ENCODE assay signal across 27 mouse cellular contexts in genomic region chr6:13860596-13860995, GRCm38 (mm10). TPM values are rescaled to one million over a fixed set of nuclear protein-coding genes. Genes with fewer than 3 reads are reported as not detected.
DNase-seq lines count a peak whose midpoint lies in the region; ATAC-seq and TF ChIP-seq lines count a peak whose summit lies in the region.
"Had no signal": no experiment of that assay in that cellular context is flagged by ENCODE, and none has a peak within 500 bp of the region (broad histone marks: within the 10 kb centered on the region; RNA-seq: fewer than 3 reads in every experiment).

No protein-coding gene starts in this region.

- DNase-seq in heart, adult 11 months = no peak
- DNase-seq in 3T3-L1 (ENCODE audit: low read depth, low spot score) (peak; percentile 57), NIH3T3 (ENCODE audit: low read depth) (peak; percentile 9)
- DNase-seq in left cerebral cortex, postnatal 10 days (ENCODE audit: extremely low spot score in 1 of 2, low spot score in 2 of 2) = no peak
- DNase-seq in cerebellum, adult 8-10 months = no peak
- DNase-seq: adrenal gland, adult 8-10 months; adrenal gland, postnatal 36 days; cerebellum, adult 11 months; cerebellum, adult 2 months; cerebellum, postnatal 10 days; cerebellum, postnatal 36 days; embryo, embryonic 11 days; gastrocnemius, postnatal 25 days; heart, adult 2 months; kidney, adult 2 months had no signal

- H3K36me3 ChIP-seq in heart, embryonic 12.5 days = no peaks in the 10 kb centered on the region
- H3K36me3 ChIP-seq in myocyte (ENCODE audit: control insufficient read depth, insufficient read depth) = no peaks in the 10 kb centered on the region
- H3K36me3 ChIP-seq: embryonic facial prominence, embryonic 10.5 days; embryonic facial prominence, embryonic 13.5 days; forebrain, embryonic 12.5 days; forebrain, embryonic 15.5 days; heart, embryonic 15.5 days; hindbrain, embryonic 12.5 days; hindbrain, embryonic 15.5 days had no signal

- no peak overlapping the region for H3ac ChIP-seq in myocyte (ENCODE audit: control insufficient read depth, insufficient read length)

- no peaks in the 10 kb centered on the region for H3K9me3 ChIP-seq in heart, embryonic 12.5 days (replicated peaks)
- H3K9me3 ChIP-seq: embryonic facial prominence, embryonic 10.5 days; embryonic facial prominence, embryonic 13.5 days; forebrain, embryonic 12.5 days; forebrain, embryonic 15.5 days; heart, embryonic 15.5 days; hindbrain, embryonic 12.5 days; hindbrain, embryonic 15.5 days had no signal

- no peaks in the 10 kb centered on the region for H3K79me2 ChIP-seq in myocyte (ENCODE audit: control insufficient read depth, insufficient read depth)

- intact Hi-C loops in left cerebral cortex, postnatal 10 days (cut with DNase I) = no loop called here

- no peak overlapping the region for H3K9ac ChIP-seq in heart, embryonic 12.5 days
- H3K9ac ChIP-seq: embryonic facial prominence, embryonic 13.5 days; forebrain, embryonic 12.5 days; forebrain, embryonic 15.5 days; heart, embryonic 15.5 days; hindbrain, embryonic 12.5 days; hindbrain, embryonic 15.5 days had no signal

- H3K27ac ChIP-seq in heart, embryonic 12.5 days (ENCODE audit: poor library complexity, severe bottlenecking) = peak overlapping the region; percentile 40
- H3K27ac ChIP-seq: embryonic facial prominence, embryonic 10.5 days; embryonic facial prominence, embryonic 13.5 days; forebrain, embryonic 12.5 days; forebrain, embryonic 15.5 days; heart, adult 2 months; heart, embryonic 15.5 days; hindbrain, embryonic 12.5 days; hindbrain, embryonic 15.5 days had no signal

- peaks cover 6% of the 10 kb centered on the region for H3K4me1 ChIP-seq in heart, embryonic 12.5 days (replicated peaks)
- H3K4me1 ChIP-seq: embryonic facial prominence, embryonic 10.5 days; embryonic facial prominence, embryonic 13.5 days; forebrain, embryonic 12.5 days; forebrain, embryonic 15.5 days; hindbrain, embryonic 12.5 days; hindbrain, embryonic 15.5 days had no signal

- no peaks in the 10 kb centered on the region for H3K27me3 ChIP-seq in heart, embryonic 12.5 days (replicated peaks)
- no peaks in the 10 kb centered on the region for H3K27me3 ChIP-seq in myocyte (ENCODE audit: control insufficient read depth, insufficient read depth, insufficient read length)
- H3K27me3 ChIP-seq: embryonic facial prominence, embryonic 13.5 days; forebrain, embryonic 12.5 days; forebrain, embryonic 15.5 days; heart, embryonic 15.5 days; hindbrain, embryonic 12.5 days; hindbrain, embryonic 15.5 days; Patski had no signal

- no peak for TF ChIP-seq POLR2A in myocyte (IDR thresholded peaks at IDR 0.05; ENCODE audit: insufficient read length, low read depth)

- no peak for ATAC-seq in heart, embryonic 12.5 days (ENCODE audit: insufficient number of reproducible peaks, low FRiP score)
- ATAC-seq: forebrain, embryonic 15.5 days; intestine, postnatal 0 days; Patski had no signal

- no peak overlapping the region for H3K4me2 ChIP-seq in heart, embryonic 12.5 days
- H3K4me2 ChIP-seq in myocyte (ENCODE audit: low read depth) = peak overlapping the region; percentile 30
- H3K4me2 ChIP-seq: embryonic facial prominence, embryonic 13.5 days; forebrain, embryonic 12.5 days; forebrain, embryonic 15.5 days; heart, embryonic 15.5 days; hindbrain, embryonic 12.5 days; hindbrain, embryonic 15.5 days had no signal

- no peak overlapping the region for H3K4me3 ChIP-seq in heart, embryonic 12.5 days
- H3K4me3 ChIP-seq in myocyte = no peak overlapping the region
- H3K4me3 ChIP-seq: embryonic facial prominence, embryonic 10.5 days; embryonic facial prominence, embryonic 13.5 days; erythroblast, embryonic 14.5 days; forebrain, embryonic 12.5 days; forebrain, embryonic 15.5 days; heart, adult 2 months; heart, embryonic 15.5 days; hindbrain, embryonic 12.5 days; hindbrain, embryonic 15.5 days had no signal

- 53% methylated on average over 1 of the region's 1 CpGs for WGBS in heart, embryonic 12.5 days

TF ChIP-seq in myocyte, 11 proteins besides CTCF, POLR2A, EP300 and RAD21:
- no peak for TF ChIP-seq MAX (IDR thresholded peaks at IDR 0.05; ENCODE audit: low read depth)
- TF ChIP-seq MYOD1 (IDR thresholded peaks at IDR 0.05; ENCODE audit: control insufficient read depth in 1 of 3, insufficient read length in 2 of 3, low read depth in 2 of 3) = no peak

RNA-seq across cellular contexts. Expression of gene 2610001J05Rik, which starts 10.7 kb away (rescaled TPM):
- 117 and 121 TPM in 2 replicates for polyA plus RNA-seq in heart, embryonic 12.5 days (2016; fragmentation: Nextera tagmentation; extraction: Ambion mirVana)
- polyA plus RNA-seq in myocyte (2012; fragmentation: generic; extraction: Trizol) = 50.4 TPM
- total RNA-seq in left cerebral cortex, postnatal 10 days (2021) = 10 to 100 TPM; 53.4 to 63.5 TPM

RNA-seq across cellular contexts. Expression of gene Gpr85, which starts 20.9 kb away (rescaled TPM):
- 6.9 and 7.7 TPM in 2 replicates for polyA plus RNA-seq in heart, embryonic 12.5 days (2016; fragmentation: Nextera tagmentation; extraction: Ambion mirVana)
- polyA plus RNA-seq in myocyte (2012; fragmentation: generic; extraction: Trizol) = 1.5 TPM
- total RNA-seq in left cerebral cortex, postnatal 10 days (2021) = 10 to 100 TPM; 76.7 to 80.9 TPM
- polyA plus RNA-seq: erythroblast, embryonic 14.5 days had no signal

Comparison
In these comparisons a context has a peak if more than half of its experiments do, and no peak if none do; other contexts are left out.
1. DNase-seq: peak in 3T3-L1 (single experiment) and NIH3T3 (single experiment); none in heart, adult 11 months (single experiment), left cerebral cortex, postnatal 10 days (0 of 2) and cerebellum, adult 8-10 months (single experiment).